Mouse (Mus musculus): Measurements from ENCODE around the gene Dnmt3a.

Gene Dnmt3a

DNA sequence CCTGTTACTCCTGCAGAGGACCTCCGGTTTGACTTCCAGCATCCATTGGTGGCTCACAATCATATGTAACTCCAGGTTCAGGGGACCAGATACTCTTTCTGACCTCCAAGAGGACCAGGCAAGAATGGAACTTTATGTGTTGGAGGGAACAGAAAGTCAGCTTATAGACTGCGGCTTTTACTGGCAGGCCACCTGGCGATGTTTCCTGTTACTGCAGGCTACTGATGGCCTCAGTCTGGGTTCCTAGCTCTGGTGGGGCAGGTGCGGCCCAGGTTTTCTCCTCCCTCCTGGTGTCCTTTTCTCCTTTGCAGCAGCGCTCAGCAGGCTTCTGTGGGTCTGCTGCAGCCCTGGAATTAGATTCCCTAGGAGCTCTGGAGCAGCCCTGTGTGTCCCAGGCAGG, 46.7 kb downstream of the Dnmt3a start:
- peak; percentile 36 for DNase-seq (ENCODE audit: low spot score)

DNA sequence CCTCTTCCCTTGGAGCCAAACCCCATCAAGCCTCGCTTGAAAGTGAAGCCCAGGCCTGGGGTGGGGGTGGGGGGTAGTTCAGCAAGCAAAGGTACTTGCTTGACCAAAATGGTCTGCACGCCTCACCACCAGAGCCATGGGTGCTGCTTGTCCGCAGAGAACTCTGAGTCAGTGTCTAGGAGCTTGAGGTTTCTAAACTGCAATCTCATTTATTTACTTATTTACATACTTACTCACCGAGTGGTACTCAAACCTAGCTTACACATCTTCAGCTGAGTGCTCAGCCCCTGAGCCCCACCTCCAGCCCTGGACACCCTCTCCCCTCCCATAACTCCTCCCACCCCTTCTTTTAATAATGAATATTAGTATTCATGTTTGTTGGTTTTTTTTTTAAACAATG, 48.6 kb downstream of the Dnmt3a start:
- DNase-seq (ENCODE audit: low spot score), result no peak

DNA sequence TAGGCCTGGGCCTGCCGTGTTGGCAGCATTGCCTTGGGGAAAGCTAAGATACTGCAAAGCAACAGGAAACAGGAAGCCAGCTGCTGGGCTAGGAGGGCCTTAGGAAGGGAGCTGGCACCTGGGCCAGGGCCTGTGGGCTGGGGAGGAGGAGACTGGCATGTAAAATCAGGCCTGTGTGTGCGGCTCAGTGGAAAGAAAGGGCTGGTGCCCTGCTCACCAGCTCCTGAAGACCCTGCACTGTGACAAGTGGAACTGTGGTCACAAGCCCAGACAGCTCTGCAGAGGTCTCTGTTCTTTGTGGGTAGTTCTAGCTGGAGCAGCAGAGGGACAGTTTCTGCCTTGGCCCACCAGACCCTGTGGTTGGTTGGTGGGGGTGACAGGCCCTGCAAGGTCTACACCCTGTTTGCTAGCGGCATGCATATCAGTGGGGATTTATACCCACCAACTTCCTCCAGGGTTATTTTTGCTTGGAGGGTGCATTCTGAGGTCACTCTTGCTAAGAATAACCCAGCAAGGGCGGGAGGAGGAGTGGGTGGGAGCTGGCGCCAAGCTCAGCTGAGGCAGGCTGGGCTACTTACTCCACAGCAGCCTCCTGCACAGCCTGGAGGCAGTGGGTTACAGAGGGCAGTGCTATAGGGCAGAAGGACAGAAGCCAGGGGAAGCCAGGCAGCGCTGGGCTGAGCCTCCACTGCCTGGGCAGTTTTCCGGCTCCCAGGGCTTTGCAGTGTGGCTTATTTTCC, 50.1 kb downstream of the Dnmt3a start:
- peak; percentile 70 for DNase-seq (ENCODE audit: low spot score)

DNA sequence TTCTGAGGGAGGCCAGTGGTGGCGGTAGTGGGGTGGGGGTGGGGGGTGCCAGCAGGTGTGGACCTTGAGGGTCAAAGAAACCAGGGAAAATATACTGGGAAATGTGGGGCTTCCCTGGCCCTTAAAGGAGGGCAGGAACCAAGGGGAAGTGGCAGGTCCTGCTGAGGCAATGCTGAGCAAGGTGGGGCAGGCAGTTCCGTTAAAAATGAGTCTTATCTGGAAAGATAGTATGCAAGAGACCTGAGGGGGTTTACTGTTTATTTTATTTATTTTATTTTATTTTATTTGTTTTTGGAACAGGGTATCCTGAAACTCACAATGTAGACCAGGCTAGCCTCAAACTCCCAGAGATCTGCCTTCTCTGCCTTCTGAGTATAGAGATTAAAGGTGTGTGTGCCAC, 50.9 kb downstream of the Dnmt3a start:
- DNase-seq (ENCODE audit: low spot score), result no peak

DNA sequence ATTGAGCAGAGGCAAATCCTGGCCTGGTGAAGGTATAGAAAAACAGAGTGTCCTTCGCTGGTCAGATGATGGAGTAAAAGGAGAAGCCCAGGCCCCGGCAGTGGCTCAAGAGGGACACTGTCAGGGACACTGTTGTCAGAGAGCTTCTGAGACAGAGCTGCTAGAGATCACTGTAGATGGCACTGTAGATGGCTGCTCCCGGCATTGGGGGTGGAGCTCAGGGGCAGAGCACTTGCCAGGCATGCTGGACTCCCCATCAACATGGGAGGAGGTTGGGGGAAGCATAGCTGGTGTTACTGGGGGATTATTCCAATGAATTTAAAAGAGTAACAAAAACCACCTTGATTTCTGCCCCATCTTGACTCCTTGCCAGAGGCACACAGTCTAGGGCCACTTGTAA, 51.4 kb downstream of the Dnmt3a start:
- DNase-seq (ENCODE audit: low spot score), result no peak

DNA sequence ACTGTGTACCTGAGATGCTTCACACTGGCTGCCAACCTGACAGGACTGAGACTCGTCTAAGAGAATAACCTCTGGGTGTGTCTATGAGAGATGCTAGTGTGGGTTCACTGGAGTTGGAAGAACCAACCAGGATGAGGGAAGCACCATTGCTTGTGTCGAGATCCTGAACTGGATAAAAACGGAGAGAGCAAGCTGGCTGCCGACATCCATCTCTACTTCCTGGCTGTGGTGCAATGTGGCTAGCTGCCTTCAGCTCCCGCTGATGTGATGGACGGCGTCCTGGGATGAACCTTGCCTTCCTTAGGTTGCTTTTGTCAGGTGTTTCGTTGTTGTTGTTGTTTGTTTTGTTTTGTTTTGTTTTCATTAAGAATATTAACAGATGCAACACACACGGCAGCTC, 52.0 kb downstream of the Dnmt3a start:
- no peak for DNase-seq (ENCODE audit: low spot score)

DNA sequence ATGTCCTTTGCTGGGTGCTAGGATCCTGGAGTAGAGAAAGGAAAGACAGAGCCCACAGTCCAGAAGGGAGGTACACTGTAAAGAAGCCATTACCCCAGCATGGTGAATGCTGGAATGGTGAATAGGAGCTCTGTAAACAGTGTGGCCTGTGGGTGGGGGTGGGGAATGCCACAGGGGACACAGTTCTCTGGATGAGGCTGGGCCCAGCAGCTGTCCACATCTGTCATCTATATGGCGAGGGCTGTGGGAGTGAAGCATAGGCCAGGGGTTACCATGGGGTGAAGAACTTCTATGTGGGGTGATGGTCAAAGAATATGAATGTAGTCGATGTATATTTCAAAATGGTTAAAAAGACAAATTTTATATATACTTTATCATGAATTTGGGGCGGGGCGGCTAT, 52.9 kb downstream of the Dnmt3a start:
- no peak for DNase-seq (ENCODE audit: low spot score)

DNA sequence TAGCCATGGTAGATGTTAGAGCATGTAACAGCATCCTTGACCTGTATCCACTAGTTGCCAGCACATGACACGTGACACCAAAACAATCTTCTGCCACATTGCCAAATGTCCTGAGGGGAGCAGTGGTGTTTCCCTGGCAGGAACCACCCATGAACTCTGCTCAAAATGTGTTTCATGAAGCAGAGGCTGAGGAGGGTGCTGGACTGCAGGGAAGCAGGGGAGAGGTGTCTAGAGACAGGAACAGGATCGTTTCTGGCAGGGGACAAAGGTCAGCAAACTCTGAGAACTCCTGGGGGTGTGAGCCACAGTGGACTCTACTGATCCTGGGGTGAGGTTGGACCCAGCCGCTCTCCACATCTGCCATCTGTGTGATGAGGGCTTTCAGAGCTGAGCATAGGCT, 53.7 kb downstream of the Dnmt3a start:
- no peak for DNase-seq (ENCODE audit: low spot score)

DNA sequence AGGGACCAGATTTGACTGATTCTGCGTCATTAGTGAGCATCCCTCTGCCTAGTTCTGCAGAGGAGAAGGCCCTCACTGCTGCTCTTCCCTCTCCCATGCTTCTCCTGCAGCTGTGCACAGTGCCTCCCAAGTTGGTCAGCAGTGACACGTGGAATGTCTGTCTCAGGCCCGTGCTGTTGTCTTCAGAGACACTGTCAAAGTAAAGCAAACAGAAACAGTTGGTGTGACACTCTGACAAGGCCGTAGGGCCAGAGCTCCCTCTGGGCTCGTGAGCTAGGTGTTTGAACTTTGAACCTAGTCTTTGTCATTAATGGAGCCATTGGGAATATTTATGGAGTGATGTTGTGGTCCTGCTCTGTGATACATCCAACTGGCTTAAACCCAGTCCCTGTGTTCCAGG, 54.2 kb downstream of the Dnmt3a start:
- no peak for DNase-seq (ENCODE audit: low spot score)

DNA sequence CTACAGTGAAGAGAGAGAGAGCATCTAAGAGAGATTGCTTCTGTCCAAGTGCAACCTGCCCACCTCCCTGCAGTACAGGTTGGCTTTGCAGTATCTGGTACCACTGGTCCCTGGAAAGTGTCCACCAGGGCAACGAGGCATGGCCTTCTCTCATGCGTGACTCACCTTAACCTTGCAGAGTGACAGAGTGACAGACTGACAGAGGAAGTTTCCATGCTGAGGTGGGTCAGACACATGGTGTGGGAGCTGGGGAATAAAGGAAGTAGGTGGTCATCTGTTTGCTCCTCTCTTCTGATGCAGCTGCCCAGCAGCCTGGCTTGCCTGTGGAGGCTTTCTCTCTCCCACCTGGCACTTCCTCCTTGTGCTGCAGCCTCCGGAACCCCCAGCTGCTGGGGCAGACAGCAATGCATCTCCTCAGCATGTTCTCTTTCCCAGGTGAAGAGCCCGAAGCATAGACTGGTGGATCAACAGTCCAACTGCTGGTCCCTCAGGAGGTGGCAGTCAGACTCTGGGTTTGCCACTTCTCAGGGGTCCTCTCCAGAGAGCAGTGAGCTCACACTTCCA, 55.9 kb downstream of the Dnmt3a start:
- no peak for DNase-seq (ENCODE audit: low spot score)

DNA sequence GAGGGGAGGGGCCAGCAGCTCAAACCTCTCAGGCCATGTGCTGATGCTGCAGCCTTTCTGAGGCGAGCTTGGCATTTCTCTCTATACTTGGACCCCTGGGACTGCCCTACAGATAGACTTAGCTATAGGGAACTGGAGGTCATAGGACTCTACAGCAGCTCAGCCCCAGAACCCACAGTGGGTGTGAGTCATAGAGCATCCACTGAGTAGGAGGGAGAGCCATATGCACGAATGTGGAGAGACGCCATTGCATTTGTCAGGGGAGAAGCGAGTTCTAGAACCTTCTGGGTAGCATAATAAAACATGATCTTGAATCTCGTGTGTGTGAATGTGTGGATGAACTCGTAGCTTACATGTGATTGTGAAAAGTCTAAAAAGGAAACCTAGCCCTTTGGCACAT, 56.4 kb downstream of the Dnmt3a start:
- DNase-seq (ENCODE audit: low spot score), result no peak

DNA sequence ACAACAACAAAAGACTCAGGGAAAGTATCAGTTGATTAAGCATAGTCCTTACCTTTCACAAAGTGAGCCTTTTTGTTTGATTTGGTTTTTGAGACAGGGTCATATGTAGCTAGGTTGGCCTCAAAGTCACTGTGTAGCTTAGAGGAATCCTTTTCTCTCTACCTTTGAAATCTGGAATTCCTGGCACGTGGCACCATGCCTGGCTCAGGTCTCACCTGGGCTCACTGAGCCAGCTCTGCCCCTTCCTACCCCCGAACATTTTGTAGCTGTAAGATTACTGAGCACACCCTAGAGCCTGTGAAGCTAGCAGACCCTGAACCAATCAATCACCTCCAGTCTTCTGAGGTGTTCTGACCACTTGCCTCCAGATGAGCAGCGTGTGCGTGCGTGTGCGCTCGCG, 58.4 kb downstream of the Dnmt3a start:
- no peak for DNase-seq (ENCODE audit: low spot score)

DNA sequence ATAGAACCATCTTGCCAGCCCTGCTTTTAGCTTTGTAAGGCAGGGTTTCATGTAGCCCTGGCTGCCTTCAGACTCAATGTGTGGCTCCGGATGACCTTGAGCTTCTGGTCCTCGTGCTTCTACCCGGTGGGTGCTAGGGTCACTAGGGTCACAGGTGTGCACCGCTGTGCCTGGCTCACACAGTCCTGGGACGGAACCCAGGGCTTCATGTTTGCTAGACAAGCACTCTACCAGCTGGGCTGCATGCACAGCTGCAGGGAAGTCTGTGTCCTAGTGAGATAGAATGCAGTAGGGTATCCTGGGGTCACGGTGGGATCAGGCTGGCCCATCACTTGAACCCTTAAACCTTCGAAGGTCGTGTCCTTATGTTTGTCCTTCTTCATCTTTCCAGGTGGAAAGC, 59.8 kb downstream of the Dnmt3a start:
- DNase-seq (ENCODE audit: low spot score), result no peak

DNA sequence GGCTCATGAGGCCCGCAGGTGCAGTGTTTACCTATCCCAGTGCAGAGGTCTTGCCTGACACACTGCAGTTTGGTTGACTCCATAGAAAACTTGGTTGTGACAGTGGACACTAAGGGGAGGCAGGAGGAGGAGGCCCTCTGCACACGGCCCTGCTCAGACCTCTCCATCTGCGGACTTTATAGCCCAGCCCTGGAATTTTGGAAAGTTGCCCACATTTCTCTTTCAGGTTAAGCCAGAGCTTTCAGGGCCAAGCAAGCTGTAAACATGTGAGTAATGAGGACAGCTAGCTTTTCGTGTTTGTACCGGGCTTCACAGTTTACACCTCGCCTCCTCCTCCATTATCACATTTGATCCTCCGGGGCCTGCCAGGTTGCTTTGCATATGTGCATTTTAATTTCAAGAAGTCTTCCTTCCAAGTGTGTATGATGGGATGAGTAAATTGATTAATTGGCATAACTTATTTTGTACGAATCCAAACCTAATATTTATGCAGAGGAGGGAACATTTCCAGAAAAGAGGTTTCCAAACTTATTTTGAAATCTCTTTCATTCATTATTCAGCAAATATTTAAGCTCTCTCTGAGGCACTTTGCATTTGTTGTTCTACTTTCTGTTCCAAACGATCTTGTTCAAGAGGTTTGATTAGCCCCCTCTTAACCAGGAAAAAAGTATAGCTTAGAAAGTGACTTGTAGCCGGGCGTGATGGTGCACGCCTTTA, 61.0 kb downstream of the Dnmt3a start:
- no peak for DNase-seq (ENCODE audit: low spot score)

DNA sequence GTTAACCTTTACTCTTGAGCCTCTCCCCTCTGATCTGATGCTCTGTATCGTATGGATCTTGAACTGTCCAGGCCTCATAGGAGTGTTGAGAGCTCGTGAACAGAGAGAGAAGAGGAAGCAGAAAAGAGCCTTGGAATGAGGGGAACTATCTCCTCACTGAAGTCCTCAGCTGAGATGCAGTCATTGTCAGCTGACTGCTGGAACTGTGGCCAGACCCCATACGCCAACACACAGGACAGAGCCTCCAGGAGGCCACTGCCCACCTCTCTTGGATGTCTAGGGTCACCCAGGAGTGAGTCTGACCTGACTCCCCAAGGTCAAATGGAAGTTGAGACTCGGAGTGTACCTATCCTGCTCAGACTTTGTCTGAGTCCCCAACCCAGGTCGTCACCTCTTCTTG, 62.3 kb downstream of the Dnmt3a start:
- DNase-seq (ENCODE audit: low spot score), result no peak

DNA sequence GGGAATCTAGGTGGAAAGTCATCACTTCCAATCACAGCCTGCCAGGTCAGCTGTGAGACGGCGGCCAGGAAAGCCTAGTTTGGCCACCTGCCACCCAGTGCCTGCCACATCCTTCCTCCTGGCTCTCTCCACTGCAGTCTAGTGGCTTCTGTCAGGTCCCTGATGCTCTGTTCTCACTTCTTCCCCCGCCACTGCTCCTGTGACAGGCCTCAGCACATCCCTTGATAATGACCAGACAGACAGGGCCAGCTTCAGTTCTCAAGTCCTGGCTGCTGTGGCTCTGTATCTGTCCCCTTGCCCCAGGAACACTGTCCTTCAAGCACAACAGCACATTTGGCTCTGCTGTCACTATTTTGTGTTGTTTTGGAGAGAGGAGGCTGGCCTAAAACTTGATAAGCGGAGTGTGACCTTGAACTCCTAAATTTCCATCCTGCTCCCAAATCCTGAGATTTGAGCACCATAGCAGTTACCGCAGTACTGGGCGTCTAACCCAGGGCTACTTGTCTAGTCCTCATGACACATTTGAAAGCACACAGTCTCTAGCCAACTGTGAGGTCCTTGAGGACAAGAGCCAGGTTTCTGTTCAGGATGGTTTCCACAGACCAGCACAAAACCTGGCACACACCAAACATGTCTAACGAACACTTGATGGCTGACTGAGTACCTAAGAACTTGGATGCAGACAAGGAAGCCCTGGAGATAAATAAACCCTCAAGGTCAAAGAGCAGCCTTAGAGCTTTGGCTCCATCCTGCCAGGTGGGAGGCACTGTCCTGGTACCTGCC, 63.1 kb downstream of the Dnmt3a start:
- no peak for DNase-seq (ENCODE audit: low spot score)

DNA sequence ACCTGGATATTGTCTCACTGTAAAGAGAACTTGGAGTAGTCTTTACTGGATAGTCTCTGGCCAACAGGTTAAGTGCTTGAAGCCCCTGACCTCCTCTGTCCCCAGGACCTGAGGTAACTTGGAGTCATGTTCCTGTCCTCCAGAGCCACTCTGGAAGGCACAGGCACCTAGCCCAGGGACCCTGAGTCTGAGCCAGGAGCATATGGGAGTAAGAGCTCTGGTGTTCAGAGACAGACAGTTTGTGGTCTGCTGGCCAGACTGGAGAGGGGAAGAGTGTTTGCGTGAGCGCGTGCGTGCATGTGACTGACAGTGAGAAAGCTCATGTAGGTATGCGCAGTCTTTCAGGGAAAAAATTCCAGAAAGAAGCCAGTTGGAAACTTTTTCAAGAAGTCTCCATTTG, 64.2 kb downstream of the Dnmt3a start:
- no peak for DNase-seq (ENCODE audit: low spot score)

DNA sequence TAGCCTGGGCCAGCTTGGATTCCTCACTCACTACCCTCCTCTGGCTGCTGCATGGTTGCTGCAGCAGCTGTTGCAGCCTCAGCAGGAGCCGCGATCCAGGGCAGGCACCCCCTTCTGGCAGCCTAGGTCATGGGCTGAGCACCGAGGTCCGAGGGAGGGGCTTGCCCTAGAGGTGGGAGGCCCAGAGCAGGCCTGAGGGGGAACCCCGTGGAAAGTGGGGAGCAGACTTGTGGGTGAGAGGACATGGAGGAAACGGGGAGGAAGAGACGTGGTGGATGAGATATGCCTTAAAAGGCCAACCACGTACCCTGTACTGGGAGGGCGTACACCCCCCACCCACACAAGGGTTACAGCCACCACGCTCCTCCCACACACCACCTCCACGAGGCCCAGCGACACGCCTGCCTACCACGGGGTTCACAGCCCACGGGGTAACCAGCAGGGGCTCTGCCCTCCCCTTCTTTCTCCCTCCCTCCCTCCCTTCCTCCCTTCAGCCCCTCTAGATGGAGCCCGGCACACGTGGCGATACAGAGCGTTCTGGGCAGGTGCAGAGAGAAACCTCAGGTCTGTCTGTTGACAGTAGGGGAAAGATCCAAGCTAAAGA, 65.2 kb downstream of the Dnmt3a start:
- peak; percentile 85 for DNase-seq (ENCODE audit: low spot score)

DNA sequence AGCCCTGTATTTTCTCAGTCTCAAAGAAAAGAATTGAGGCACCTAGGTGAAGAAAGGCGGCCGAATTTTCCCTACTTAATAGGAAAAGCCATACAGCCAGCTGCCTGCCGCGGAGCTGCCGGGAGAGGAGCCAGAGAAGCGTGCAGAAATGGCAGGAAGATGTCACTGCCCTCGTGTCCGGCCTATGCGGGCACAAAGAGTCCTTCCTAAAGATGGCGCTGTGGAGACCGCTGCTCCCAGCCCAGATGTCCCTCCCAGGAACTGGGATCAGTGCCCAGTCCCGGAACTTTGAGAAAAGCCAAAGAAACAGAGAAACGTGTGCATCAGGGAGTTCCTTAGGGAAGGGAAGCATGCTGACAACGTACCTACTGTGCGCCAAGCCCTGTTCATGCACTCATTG, 65.8 kb downstream of the Dnmt3a start:
- no peak for DNase-seq (ENCODE audit: low spot score)

DNA sequence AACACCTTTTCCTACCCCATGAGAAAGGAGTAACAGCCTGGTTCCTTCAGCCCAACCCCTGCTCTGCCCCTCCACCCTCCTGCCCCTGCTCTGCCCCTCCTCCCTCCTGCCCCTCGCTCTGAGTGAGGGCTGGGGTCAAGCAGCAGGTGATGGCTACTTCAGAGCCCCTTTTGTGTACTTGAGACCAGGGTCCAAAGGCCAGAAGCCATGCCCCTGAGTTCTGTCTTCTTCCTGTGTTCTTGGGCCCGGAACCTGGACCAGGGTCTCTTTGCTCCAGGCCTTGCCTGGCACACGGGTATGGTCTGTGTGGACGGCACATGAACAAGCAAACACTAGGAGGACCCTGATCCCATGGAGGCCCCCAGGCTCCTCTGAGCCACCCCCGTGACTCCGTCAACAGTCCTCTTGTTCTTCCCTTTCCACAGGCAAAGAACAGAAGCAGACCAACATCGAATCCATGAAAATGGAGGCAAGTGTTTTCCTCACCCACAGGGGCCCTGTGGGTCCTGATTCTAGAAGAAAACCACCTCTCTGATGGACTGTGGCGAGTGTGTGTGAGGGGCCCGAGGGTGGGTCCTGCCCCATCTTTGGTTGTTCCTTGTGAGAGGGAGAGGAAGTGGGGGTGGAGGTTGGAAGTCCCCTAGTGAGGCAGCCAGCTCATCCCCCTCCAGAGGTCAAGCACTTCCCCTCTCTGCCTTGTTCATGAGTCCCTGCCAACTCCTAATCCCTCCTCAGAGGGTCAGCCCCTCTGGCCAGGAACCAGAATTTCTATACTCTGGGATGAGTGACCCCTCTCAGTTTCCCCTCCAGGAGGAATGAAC, 66.8 kb downstream of the Dnmt3a start:
- DNase-seq (ENCODE audit: low spot score), result no peak

DNA sequence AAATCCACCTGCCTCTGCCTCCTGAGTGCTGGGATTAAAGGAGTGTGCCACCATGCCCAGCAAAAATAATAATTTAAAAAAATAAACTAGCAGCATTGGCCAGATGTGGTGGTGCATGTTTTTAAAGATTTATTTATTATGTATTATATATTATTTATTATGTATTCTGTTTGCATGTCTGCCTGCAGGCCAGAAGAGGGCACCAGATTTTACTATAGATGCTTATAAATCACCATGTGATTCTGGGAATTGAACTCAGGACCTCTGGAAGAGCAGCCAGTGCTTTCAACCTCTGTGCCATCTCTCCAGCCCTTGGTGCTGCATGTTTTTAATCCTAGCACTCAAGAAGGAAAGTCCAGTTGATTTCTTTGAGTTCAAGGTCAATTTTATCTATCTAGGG, 69.7 kb downstream of the Dnmt3a start:
- DNase-seq (ENCODE audit: low spot score), result no peak

DNA sequence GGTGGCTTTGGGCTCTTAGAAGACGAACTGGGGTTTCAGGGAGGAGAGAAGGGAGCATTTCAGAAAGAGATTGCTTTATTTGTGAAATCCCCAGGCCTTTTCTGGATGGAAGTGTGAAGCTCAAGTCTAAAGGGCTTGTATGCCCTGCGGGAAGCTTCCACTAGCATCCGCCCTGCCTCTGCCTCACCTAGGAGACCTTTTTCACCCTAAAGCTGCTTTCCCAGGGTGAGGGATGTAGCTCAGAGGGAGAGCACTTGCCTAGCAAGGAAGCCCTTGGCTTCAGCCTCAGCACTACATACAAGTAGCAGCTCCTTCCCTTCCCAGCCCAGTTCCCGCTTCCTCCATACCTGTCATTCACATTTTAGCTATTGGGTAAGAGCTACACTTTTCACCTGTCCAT, 71.6 kb downstream of the Dnmt3a start:
- DNase-seq (ENCODE audit: low spot score), result no peak

Measured in T-cell, adult 2 months (primary cell).